Mouse (Mus musculus): Measurements from ENCODE around the gene Izumo2.

Izumo2 gene

DNA sequence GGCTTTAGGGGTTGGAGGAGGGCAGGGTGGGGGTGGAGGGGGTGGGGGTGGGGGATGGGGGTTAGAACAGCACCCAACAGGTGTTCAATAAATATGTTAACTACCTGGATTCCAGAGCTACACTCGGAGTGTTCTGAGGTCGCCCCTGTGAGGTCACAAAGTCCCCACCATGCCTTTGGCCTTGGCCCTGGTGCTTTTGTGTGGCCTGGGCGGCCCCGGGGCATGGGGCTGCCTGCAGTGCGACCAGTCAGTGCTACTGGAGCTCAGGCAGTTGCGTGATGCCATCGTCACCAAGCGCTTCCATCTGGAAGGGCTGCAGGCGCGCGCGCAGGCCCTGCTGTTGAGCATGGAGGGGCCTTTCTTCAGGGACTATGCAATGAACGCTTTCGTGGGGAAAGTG, at the start of gene Izumo2:
Izumo2 (plus strand) TSS at position 169 of the 400 bp plus-strand sequence.
- no peak for DNase-seq

DNA sequence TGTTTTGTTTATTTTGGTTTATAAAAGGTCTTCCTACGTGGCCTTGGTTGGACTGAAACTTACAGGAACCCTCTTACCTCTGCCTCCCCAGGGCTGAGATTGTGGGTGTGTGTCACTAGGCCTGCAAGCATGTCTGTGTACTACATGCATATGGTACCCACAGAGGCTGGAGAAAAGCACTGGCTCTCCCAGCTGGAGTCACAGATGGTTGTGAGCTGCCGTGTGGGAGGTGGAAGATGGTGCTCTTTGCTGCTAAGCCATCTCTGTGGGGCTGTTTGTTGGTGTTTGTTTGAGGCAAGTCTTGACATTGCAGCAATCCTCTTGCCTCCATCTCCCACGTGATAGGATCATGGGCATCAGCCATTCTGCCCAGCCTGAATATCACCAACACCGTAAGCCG, 47.3 kb upstream of the Izumo2 start:
- DNase-seq = no peak

DNA sequence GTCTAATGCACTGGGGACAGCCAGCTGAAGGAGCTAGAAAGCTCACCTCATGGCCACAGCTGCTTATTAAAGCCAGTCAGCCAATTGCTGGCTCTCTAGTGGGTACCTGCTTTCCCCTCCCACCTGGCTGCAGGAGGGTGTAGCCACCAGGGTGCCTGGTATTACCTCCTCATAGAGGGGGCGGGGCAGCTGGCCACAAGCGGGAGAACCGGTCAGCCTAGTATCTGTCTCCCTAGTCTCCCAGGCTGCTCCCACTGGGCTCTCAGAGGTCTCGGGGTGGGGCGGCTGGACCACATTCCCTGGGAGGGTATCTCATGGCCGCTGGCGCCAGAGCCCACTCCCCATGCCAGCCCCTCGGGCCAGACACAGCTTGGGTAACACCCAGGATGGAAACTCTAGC, 46.4 kb upstream of the Izumo2 start:
- no peak for DNase-seq

DNA sequence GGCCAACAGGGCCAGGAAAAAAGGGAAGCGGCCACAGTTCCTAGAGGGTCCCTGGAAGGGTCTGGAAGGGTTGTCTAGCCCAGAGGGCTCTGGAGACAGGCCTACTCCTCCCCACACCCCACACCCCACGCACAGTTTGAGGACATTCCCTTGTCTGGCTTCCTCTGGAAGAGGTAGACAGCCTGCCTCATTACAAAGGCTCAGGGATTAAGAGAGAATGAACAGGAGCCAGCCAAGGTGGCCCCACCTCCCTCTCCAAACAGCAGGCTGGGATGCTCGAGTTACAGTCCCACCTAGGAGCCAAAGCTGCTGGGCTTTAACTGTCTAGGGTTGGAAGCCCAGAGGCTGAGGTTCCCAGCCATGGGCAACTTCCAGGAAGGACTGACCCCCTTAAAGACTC, 46.0 kb upstream of the Izumo2 start:
- no peak for DNase-seq

DNA sequence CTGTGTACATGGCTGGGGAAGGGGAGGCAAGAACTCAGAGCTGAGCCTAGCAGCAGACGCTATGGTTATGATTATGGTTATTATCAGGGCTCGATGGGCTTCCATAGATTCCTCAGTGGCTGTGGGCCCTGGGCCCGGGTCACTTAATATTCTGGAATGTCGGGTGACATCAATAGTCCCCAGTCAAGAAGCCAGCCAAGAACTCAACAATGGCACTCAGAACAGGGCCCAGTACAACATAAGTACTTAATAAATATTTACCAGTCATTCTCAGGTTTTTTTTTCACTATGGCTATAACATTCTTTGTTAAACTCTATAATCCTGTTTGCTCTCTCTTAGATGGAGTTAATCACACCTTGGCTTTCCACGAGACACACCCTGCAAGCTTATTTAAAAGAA, 45.0 kb upstream of the Izumo2 start:
- no peak for DNase-seq

DNA sequence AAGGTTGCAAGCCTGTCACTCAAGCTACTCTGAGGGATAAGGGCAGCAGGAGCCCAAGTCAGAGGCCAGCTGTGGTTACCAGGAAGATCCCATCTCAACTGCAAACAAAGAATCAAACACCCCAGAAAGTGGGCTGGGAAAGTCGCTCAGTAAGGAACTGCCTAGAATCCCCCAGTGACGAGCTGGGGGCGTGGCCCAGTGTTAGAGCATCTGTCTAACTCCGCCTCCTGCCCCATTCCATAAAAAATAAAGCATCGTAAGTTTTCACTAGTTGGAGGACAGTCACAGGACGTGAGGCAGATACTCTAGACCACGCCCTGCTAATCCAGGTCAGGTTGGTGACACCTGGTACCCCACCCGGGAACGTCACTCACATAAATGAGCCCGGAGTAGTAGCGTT, 43.8 kb upstream of the Izumo2 start:
- DNase-seq = no peak

DNA sequence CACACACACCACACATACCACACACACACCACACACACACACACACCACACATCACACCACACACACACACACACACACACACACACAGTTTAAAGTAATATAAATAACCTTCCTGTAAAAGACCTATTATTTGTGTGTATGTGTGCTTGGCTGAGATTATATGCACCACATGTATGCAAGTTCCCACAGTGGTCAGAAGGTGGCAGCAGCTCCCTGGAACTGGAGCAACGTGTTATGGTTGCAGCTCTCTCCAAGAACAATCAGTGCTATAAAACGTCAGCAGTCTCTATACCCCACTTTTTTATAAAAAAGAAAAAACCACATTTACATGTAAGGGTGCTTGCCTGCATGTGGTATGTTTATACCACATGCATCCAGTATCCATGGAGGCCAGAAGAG, 42.1 kb upstream of the Izumo2 start:
- DNase-seq = no peak

DNA sequence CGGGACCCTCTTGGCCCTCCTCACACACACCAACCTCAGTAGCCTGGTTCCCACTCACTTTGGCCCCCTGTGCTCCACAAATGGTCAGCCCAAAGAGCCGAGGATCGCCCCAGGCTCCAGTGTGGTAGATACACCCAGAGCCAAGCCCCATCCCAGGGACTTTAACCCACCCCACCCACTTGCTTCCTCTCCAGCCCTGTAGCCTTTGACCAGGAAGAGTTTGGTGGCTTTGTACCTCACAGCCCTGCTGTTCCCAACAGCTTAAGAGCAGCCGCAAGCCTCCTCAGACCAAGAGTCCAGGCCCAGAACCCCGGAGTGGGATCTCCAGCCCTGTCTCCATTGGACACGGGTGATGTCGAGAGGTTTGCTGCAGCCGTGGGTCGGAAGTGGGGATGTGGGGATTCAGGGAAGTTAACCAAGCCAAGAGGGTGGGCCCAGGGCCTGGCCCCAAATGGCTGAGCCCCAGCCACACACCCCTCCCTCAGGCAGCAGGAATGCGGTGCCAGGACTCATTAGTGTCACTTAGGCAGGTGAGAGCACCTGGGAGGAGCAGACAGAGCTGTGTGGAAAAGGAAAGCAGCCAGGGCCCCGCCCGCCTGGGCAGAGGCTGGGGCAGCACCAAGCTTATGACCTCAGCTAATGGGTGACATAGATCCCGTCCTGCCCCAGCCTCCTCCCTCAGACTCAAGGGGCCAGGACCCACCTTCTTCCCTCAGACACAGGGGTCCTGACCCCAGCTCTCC, 40.4 kb upstream of the Izumo2 start:
- no peak for DNase-seq

DNA sequence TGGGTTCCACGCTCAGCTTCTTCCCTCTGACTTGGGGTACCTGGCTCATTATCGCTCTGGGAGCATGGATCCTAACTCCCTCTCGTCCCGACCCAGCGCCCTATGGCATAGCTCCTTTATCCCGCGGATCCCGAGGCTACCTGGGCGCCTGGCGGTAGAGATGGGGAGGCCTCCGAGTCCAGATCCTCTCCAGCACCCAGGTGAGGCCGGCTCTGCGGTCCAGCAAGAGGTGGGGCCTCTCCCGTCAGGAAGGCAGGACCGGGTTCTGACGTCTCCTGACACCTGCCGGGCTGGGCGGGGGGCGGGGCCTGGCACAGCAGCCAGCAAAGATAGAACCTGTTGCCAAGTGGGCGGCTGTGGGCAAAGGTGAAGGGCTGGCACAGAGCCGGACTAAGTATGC, 39.4 kb upstream of the Izumo2 start:
- DNase-seq = no peak

DNA sequence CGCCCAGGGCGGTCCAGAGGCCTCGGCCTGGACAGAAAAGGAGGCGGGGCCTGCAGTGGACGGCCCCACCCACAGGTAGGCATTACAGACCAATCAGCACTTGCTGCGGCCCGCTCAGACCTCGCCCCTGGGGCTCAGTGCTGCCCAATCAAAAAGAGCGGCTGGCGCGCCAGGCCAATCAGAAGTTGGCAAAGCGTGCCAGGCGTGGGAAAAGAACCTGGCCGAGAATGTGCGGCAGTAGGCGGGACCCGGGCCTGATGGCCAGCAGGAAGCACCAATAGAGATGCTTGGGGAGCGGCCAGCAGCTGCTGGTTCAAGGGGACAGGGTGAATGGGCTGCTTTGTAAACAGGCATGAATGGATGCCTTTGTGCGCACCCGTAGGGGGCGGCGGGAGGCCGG, 37.7 kb upstream of the Izumo2 start, which contains the start of gene Myh14:
Myh14 (minus strand) TSS at position 41 of the 400 bp plus-strand sequence.
- peak; percentile 99 for DNase-seq

DNA sequence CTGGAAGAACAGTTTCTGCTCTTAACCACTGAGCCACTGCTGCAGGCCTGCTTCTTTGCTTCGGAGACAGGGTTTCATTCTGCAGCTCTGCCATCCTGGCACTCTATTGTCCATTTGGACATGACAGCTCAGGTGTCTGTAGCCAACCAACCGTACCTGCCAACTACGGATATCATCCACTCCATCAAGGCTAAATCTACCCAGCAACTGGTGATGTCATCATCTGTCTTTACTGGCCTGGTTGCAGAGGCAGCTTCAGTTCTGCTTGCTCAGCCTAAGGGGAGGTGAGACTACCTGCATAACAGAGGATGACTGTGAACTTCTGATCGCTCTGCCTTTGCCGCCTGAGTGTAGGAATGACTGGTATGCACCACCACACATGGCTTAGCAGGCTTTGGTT, 36.3 kb upstream of the Izumo2 start:
- DNase-seq = no peak

DNA sequence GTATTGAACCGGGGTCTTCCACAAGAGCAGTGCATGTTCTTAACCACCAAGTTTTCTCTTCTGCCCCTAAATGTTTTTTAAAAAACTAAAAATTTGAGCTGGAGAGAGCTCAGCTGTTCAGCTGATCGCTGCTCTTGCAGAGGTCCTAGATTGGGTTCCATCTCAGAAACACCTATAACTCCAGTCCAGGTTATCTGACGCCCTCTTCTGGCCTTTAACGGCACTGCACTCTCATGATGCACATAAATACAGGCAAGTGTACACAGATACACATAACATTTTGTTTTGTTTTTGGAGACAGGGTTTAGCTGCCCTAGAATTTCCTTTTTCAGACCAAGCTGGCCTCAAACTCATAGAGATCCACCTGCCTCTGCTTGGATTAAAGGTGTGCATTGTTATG, 34.0 kb upstream of the Izumo2 start:
- no peak for DNase-seq

DNA sequence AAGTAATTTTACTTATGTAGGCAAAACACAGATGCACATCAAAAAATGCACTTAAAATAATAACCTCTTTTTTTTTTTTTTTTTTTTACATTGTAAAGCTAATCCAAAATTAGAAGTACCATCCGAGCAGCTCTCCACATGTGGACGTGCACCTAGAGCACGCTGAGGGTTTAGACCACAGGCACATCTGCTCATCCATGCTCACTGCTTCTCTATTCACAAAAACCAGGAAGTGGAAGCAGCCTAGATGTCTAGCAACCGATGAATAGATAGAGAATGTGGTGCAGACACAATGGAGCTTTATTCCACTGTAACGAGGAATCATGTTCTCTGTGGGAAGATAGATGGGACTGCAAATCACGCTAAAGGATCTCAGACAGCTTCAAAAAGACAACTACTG, 33.4 kb upstream of the Izumo2 start:
- no peak for DNase-seq

DNA sequence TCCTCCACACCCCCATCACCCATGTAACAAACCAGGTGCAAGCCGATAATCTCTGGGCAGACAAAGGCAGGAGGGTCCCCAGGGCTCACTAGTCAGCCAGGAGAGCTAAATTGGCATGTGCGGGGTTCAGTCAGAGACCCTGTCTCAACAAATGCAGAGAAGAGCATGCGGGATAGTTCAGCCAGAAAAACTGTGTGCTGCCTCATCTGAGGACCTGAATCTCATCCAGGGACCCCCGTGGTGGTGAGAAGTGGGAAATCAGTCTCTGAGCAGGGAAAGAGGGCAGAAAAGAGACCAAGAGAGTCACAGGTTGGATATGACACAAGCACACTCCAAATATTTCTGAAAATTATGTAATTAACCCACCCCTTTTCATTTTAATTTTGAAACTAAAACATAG, 32.4 kb upstream of the Izumo2 start:
- DNase-seq = no peak

DNA sequence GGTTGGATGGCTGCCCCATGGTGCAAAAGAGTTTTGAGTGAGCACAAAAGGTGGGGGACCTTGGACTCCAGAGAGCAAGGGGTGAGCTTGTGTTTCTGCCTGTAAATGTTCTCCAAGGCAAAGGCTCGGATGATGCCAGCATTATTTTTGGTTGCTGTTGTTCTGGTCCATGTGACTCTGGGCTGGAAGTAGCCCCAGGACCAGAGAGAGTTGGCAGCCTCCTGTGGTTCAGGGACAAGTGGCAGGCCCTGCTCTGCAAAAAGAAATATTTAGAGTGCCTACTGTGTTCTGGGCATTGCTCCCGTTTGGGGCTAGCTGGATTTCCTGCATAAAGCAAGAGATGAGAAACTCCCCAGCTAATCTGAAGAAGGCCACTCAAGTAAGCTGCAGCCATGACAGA, 31.9 kb upstream of the Izumo2 start:
- DNase-seq = peak; percentile 98

DNA sequence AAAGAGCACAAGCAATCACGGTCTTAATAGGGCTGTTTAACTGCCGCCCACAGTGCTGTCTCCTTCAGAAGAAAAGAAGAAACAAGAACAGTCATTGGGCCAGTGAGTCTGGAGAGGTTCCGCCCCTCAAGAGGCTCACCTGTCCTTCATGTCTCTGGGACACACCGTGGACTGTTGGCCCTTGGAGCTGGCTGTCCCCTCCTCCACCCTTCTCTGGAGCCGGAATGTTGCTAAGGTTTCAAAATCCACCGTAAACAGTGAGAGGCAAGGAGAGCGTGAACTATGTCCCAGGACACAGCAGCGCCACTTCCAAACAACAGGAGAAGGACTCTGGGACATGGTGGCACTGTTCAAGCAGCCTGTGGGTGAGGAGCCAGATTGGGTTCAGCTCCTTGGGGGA, 24.9 kb upstream of the Izumo2 start:
- peak; percentile 96 for DNase-seq

DNA sequence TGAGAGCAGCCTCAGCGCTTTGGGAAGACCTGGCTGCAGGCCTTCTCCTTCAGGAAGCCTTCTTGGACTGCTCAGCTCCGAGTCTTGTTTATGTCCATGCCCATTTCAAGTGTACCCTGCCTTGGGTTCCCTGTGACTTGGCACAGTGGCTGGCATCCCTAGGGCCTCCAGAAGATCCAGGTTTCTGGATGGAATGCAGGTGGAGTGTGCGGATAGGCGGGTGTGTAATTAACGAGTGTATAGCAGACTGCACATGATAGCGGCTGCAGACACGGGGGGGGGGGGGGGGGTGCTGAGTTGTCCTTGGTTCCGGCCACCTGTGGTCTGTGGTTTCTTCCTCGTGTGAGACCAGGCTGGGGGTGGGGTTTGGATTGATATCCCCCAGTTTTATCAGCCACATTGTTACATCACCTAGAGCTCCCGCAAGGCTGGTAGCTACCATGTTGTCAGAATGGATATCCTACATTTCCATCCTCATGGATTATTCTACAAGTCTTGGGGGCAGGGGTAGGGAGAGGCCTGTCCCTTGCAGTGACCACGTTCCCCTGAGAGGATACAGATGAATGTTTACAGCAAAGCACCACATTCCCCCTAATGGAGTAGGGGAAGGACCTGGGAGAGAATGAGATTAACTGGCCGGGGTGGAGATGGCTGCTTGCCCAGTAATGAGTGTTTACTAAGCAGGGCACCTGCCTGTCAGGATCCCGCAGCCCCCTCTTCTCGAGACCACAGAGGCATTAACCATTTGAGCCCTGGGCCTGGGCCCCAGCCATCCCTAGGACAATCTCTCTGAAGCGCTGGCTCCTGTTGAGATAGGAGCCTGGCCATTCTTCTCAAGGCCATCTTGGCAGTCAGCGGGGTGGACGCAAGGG, 22.8 kb upstream of the Izumo2 start:
- peak; percentile 91 for DNase-seq

DNA sequence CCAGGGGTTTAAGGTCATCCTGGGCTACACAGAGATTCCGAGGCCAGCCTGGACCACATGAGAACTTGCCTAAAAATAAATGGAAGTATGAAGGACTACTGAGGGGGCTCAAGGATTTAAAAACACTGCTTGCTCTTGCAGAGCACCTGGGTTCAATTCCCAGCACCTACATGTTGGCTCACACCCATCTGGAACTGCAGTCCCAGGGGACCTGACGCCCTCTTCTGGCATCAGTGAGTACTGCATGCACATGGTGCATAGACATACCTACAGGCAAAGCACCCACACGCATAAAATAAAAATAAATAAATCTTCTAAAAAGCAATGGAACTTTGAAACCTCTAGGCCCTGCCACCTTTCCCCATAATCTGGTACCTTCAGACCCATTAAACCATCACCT, 19.7 kb upstream of the Izumo2 start:
- no peak for DNase-seq

DNA sequence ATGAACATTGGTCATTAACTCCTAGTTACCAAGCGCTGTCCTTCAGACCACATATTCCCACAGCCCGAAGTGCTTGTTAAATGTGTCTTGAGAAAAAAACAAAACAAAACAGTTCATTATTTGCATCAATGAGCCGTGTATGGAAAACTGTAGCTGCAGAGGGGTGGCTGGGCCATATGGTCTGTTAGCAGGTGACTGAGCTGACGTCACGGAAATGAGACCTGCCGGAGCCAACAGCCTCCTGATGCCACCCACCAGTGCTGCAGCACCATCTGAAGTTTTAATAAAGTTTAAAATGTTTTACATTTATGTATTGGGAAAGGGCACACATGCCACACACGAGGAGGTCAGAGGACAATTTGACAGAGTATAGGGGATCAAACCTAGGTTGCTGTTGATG, 19.2 kb upstream of the Izumo2 start:
- DNase-seq = no peak

DNA sequence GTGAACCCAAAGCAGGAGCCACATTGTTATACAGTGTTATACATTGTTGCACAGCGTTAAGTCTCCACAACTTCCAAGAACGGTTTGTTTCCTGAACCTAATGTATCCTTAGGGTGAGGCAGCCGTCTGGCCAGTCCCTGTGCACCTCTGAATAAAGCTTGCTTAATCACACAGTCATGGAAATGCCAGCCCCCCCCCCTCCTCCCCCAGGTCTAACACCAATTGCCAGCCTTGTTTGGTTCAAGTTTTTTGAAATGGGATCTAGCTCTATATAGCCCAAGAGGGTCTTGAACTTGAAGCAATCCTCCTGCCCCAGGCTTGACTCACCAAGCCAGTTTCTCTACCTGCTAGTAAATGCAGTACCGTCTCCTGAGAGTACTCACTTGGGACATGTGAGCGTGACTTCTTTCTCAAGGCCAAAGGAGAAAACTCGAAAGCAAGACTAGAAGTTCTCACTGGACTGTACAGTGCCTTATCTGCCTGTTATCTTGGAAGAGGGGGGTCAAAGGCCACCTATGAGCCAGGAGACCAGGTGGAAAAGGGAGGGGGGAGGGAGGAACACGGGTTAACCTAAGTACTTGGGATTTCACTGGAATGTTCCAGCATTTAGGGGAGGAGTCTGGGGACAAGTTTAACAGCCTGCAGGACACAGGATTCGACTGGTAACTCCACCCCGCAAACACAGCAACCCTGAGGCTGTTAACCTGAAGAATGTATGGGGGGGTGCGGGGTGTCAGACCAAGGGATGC, 14.9 kb upstream of the Izumo2 start:
- no peak for DNase-seq

DNA sequence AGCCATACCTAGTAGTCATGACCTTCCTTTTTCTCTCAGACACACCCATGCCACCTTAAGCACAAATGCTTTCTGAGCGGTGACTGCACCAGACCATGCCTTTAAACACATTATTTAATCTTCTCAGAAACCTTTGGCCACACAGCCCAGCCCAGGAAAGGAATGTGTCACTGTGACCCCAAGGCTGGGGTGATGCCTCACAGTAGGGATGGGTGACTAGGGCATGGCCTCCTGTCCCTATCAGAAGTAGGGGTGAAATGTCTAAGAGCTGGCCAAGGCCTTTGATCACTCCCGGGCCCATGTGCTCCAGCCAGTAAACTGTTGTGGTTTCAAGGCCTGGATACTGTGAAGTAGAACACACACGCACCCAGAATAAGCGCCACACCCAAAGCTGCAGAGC, 13.3 kb upstream of the Izumo2 start:
- no peak for DNase-seq

DNA sequence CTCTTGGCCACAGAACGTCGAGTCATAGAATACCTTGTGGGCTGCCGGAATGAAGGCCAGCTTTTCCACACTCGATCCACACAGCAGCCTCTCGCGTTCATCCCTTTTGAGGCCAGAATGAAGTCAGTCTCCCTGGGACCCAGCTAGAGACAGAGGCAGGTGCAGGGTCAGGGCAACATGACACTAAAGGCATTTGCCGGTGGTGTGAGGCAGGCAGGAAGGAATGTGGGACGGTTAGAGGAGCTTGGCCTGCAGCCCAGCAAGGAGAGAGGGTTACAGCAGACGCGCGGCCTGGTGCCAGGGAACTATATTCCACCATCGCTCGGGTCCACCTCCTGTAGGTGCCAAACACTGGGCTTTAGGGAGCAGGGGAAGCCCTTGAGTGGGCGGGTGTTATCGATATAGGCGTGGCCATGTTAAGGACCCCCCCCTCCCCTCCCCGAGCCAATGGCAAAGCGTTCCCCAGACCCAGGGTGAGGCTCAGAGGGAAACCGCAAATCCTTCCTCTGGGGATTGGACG, 11.3 kb upstream of the Izumo2 start:
- peak; percentile 96 for DNase-seq

DNA sequence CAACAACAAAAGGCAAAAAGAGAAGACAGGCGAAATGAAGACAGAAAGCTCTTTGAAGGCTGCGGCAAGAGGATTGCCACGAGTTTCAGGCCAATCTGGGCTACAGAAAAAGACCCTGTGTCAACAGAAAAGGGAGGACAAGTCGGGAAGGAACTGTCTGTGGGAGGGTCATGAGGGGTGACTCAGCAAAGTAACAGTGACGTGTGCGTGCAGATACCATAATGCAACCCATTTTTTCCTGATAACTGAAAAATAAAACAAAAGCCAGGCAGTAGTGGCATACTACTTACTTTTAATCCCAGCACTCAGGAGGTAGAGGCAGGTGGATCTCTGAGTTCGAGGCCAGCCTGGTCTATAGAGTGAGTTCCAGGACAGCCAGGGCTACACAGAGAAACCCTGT, 10.6 kb upstream of the Izumo2 start:
- no peak for DNase-seq

Data from heart, adult 11 months (tissue).